Mouse (Mus musculus) spleen, postnatal 4 days (tissue): ENCODE measurements around the gene Tgfbi.
A peak's percentile ranks its signal among the peaks of the same experiment; 100 is the strongest.

Experiments
- DNase-seq, 2 experiments: peaks; one replicate each; pipeline ENCODE4 v3.0.0; 2022; ENCODE audit warnings: low spot score in 2 of 2

Tgfbi gene

GRCm38 (mm10) chr13:56609103-56609856 is at the start of gene Tgfbi:
Gene Tgfbi, plus strand, starts transcription at chr13:56609523.
- peak; percentile 30 to 73 for DNase-seq

- no peak for DNase-seq
Observed at GRCm38 (mm10) chr13:56559841-56560370, 49.4 kb upstream of the Tgfbi start.

DNA sequence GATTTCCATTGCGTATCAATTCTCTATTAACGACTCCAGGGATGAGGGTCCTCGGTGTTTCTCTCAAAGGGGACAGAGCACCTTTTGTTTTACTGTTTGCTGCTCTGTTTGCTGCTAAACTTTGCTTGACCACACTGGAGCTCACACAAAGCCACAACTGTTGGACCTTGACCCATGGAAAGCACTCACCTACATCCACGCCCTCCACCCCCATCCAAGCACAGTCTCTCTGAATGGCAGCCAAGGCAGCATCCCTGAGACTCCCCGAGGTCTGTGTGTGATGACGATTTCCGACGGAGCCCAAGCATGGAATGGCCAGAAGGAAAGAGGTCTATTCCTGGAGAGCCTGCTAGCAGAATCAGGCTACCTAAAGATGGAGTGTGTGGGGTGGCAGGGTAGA is 48.2 kb upstream of the Tgfbi start:
- DNase-seq = no peak

DNA sequence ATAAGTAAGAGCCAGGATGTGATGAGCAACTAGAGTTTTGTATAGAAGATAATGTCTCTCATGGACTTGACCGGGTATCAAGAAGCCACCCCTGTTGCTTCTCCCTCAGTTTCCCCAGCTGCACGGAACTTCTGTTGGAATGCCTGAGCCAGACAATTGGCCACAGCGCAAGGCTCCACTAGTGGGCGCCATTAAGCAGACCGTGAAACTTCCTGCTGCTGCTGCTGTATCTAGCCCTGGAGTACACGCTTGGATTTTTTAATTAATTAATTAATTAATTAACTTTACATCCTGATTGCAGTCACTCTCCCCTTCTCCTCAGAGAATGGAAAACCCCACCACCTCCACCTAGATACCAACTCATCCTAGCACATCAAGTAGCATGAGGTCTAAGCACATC is 46.2 kb upstream of the Tgfbi start:
- DNase-seq = no peak

DNA sequence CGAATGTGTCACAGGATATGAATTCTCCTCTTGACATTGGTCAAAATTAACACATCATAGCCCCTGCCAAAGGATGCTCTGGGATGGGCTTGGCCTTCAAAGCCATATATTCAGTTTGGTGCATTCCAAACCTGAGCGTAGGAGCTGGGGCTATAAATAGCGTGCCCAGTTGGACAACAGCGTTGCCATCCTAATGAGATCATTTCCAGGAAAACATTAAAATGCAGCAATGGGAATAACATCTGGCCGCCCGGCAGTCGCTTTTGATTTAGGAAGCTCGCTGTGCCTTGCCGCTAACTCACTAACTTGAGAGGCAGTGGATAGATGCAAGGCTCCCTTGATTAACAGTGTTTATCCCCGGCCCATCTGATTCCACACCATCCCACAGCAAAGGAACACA is 43.0 kb upstream of the Tgfbi start:
- no peak for DNase-seq

DNA sequence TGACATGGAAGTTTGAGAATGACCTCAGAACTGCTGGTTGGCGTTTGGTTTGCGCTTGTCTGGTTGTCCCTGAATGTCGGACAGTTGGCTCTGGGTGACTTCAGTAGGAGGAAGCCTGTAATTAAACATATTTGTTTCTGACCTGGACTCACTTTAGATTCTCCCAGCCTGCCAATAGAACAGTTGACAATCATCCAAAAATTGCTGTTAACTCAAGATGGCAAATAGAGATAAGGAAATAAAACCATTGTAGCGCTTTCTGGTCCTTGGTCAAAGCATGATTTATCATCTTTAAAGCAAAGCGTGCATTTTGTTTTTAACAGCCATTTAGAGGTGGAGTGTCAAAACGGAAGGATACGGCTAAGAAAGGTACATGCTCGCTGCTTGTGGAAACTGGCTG is 37.7 kb upstream of the Tgfbi start:
- no peak for DNase-seq

GRCm38 (mm10) chr13:56575074-56575473 is 34.2 kb upstream of the Tgfbi start:
- DNase-seq = no peak

DNA sequence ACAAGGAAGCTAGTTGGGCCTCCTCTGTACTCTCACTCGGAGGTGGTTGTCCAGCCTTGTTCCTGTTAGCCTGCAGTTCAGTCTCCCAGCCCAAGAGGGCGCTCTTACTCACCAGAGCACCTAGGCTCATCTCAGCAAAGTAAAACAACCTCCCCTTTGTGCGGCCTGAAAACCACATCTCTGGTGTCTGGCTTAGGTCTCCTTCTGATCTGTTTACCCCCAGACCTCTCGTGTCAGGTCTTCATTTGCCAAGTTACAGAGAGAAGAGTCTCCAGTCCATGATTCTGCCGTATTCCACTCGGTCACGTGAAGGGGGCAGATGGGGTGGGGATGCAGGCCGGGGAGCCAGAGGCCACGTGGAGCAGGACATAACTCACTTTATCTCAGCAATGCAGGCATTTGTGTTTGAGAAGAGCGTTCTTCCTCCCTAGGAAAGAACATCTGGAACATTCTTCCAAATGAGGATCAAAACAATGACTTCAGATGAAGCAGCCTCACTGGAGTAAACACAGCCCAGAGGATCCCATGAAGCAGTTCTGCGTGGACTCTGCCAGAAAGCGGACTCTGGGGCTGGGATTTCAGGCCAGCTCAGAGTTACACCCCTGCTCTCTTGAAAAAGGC is 33.5 kb upstream of the Tgfbi start:
- peak; percentile 61 to 85 for DNase-seq

GRCm38 (mm10) chr13:56578097-56578496 is 31.2 kb upstream of the Tgfbi start:
- DNase-seq = no peak

- DNase-seq = no peak
Observed at GRCm38 (mm10) chr13:56580450-56580849, 28.9 kb upstream of the Tgfbi start.

GRCm38 (mm10) chr13:56581512-56581911 is 27.8 kb upstream of the Tgfbi start:
- no peak for DNase-seq

DNA sequence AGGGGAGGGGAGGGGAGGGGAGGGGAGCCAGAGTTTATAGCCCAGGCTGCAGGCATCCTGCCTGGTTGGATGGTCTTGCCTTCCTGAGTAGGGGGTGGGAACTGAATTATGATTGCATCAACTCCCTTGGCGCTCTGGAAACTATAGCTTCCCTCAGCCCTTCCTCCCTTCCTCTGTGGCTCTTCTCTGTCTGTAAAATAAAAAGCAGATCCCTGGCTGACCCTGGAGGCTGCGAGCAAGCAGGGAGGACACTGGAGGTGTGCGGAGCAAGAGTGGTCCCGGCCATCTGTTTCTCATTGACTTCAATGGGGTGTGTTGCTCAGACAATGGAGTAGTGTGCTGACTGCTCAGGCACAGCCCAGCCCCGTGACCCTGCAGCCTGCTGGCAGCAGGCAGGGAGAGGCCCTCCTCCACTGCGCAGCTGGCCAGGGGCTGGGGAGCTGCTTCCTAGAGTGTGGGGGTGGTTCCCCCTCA is 27.3 kb upstream of the Tgfbi start:
- no peak for DNase-seq

GRCm38 (mm10) chr13:56582720-56583119 is 26.6 kb upstream of the Tgfbi start:
- no peak for DNase-seq

DNA sequence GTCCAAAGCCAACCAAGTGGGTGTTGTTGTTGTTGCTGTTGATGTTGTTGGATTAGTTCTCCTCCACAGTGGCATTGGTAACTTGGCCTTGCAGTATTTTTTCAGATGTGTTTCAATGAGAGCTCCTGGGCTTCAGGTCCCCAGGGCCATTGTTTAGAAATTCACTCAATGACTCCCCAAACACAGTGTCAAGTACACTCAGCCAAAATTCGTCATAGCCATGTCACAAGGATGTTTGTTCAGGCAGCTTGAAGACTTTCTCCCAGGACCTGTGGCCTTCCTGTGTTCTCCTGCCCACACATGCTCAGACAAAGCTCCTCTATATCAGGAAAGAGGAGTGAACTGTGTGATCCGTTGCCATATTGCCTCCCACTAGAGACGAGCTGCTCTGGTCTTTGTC is 23.3 kb upstream of the Tgfbi start:
- DNase-seq = no peak

DNA sequence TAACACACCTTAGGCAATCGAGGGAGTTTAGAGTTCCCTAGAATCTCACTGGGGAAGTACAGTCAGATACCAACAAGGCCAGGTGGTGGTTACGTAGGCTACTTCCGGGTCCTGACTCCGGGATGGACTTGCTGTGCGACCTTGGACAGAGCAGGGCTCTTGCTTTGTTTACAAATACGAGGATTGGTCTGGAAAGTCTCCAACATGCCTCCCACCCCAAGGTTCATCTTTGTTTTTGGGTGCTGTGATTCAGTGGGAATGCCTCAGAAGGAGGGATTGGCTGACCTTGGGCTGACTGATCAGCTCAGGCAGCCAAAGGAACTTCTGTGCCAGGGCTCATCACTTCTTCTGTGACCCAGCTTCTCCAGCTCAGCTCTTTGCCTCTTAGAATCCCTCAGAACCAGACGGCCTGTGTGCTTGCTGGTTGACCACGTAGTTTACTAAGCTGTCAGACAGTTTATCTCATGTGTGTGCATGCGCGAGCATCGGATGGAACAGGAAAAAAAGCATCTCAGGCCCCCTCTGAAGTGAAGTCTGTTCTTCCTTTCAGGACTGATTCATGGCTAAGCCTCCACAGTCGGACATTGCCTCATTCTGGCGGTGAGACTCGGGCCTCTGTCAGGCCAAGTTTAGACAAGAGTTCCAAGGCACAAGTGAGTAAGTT is 20.7 kb upstream of the Tgfbi start:
- no peak for DNase-seq

DNA sequence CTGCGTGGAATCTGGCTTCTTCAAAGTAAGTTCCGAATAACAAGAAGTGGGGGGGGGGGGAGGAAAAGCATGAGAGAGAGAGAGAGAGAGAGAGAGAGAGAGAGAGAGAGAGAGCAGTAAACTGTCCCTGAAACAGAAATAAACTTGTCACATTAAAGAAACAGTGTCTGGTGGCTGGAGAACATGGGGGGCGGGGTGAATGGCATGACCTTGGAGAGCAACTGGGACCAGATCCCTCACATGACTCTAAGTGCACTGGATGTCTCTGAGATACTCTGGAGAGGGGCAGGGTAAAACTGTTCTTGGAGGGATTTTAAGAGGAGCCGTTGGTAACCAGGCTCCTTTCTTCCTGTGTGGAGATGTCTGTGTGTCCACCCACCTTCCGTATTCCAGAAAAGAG is 19.1 kb upstream of the Tgfbi start:
- DNase-seq = no peak

DNA sequence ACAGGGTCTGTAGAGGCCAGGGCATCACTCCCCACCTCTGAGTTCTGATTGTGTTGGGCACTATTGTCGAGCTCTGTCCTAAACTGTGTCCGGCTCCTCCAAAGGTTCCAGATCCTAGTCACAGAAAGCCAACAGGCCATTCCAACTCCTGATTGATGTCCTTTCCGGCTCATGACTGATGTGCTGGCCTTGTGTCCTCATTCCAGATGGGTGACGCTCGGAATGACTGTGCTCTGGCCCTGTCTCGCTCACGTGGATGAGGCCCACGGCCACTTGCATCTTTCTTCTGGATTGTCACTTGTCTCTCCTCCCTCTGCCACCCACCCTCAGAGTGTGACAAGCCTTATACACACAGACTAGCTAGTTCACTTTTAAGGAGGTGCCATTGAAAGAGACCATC is 18.1 kb upstream of the Tgfbi start:
- DNase-seq = no peak

GRCm38 (mm10) chr13:56591939-56592338 is 17.4 kb upstream of the Tgfbi start:
- DNase-seq = no peak

DNA sequence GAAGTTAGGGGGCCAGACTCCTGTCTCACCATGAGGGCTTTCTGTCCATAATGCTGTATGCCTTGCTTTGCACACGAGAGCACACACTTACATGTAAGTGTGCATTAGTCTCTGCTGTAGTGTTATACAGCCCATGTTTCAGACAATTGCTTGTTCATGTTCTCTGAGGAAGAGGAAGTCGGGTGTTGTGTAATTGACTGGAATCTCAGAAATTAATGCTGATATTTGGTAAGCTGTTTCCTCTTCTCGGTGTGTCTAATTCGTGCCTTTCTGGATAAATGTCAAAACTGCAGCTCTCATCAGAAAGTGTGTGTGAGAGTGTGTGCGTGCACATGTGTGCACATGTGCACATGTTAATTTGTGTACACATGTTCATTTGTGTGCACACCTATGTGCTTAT is 16.1 kb upstream of the Tgfbi start:
- DNase-seq = no peak

DNA sequence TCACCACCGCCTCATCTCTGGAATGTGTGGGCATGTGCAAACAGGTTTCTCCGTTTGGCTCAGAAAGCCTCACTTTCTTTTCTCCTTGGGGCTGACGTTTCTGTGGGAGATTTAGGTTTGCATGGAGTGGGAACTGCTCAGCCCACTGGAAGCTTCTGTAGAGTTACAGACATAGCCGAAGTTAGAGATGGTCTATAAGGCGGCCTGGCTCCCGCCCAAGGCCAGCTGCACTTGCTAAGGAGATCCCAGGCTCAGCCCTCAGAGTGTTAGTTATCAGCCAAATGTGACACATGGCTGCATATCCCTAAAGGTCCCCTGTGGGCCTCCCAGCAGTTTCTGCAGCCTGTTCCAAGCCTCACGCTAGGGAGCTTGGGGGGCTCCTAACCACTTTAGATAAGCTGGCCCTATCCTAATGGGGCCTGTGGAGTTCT is 15.3 kb upstream of the Tgfbi start:
- DNase-seq = no peak

DNA sequence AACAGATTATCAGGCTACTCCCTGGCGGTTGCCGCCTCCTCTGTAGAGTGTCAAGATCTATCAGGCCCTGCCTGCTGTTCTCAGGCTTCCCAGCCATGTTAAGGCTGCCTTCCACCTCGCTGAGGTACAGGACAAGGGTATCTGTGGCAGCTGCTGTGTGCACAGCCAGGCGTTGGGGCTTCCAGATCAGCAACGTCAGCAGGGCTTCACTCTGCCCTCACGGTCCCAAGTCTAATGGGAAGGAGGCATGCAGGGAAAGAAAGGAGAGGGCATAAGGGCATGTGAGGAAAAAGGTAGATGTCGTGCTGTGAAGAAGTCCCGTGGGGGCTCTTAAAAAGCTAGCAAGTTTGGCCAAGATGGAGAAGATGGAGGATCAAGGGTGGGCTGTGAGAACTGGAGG is 14.1 kb upstream of the Tgfbi start:
- DNase-seq = no peak

- DNase-seq = no peak
Observed at GRCm38 (mm10) chr13:56597296-56597695, 12.0 kb upstream of the Tgfbi start.
